Mouse (Mus musculus) adrenal gland, postnatal 4 days (tissue): ENCODE results near the gene Scgb1b29. TPM values are rescaled to one million over a fixed set of nuclear protein-coding genes. Genes with fewer than 3 reads are reported as not detected.
"Not testable (repeated sequence)": the region's sequence is repeated elsewhere in the genome, so short reads cannot be mapped to it uniquely, and the experiment has no call there.

Experiments
- DNase-seq, 2 experiments: peaks; one replicate each; pipeline ENCODE4 v3.0.0; 2021 to 2022; ENCODE audit warnings: low spot score in 2 of 2, mixed read lengths in 2 of 2
- long read RNA-seq, 2 experiments: library from polyadenylated mRNA; stranded (forward); transcript quantifications; one replicate each; pipeline ENCODE4 v2.0.0; 2021
- total RNA-seq, 2 experiments: library from RNA; stranded (reverse); gene quantifications; 2 replicates each; pipeline ENCODE4 v1.2.3; 2021

Gene Scgb1b29
- total RNA-seq: not detected
- long read RNA-seq, experiment 1: 0 reads
- long read RNA-seq, experiment 2: 0 reads

GRCm38 (mm10) chr7:32441241-32441640, at the start of gene Scgb1b29:
TSS of gene Scgb1b29 (plus strand) at chr7:32441541.
- not testable (repeated sequence) for DNase-seq

DNA sequence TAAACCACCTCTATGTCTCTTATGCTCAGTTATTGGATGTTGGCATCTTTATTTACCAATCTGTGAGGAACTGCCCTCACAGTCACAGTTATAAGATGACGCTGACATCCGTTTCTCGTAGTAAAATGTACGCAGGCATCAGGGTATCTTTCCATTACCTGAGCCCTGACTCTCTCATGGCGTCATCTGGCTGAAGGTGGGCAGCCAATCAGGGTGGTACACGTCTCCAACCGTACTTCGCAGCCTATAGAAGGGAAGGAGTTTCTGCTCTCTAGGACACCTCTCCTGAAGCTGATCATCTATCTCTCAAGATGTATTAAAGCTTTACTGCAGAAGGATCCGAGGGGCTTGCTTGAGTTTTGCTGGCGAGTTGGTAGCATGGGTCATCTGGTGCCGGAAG, 12.7 kb upstream of the Scgb1b29 start:
- not testable (repeated sequence) for DNase-seq

Other genes with a start within 250 kb of the Scgb1b29 start
- not detected for gene Scgb2b11, start 230.4 kb upstream of the Scgb1b29 start, total RNA-seq
- not detected for gene Scgb1b11, start 218.7 kb upstream of the Scgb1b29 start, total RNA-seq
- not detected for gene Scgb2b12, start 114.3 kb upstream of the Scgb1b29 start, total RNA-seq
- gene Scgb1b12, start 107.4 kb upstream of the Scgb1b29 start, total RNA-seq: not detected